Mouse (Mus musculus) fat pad, adult 2 months (tissue): ENCODE results near the gene Tlcd2.

Source experiments
- DNase-seq: peaks from one replicate; pipeline ENCODE4 v3.0.0-alpha.2; 2011; ENCODE audit warnings: low read depth, low spot score; ENCODE audit errors: extremely low read depth

Gene Tlcd2

GRCm38 (mm10) chr11:75460844-75461742, at the start of gene Tlcd2:
Gene Tlcd2 (plus strand): TSS chr11:75461715.
- peak; percentile 100 for DNase-seq

GRCm38 (mm10) chr11:75415096-75415495, 46.4 kb upstream of the Tlcd2 start:
- no peak for DNase-seq

- no peak for DNase-seq
Measured at GRCm38 (mm10) chr11:75415994-75416393, 45.5 kb upstream of the Tlcd2 start.

- DNase-seq = no peak
Measured at GRCm38 (mm10) chr11:75420037-75420436, 41.5 kb upstream of the Tlcd2 start.

- no peak for DNase-seq
Measured at GRCm38 (mm10) chr11:75420810-75421374, 40.6 kb upstream of the Tlcd2 start.

GRCm38 (mm10) chr11:75421375-75422012, 40.0 kb upstream of the Tlcd2 start:
- DNase-seq = no peak

GRCm38 (mm10) chr11:75422013-75422792, 39.3 kb upstream of the Tlcd2 start, which contains the start of gene Serpinf1:
Gene Serpinf1 (minus strand): TSS chr11:75422701.
- DNase-seq = no peak

- DNase-seq = no peak
Measured at GRCm38 (mm10) chr11:75423091-75423490, 38.4 kb upstream of the Tlcd2 start.

- DNase-seq = no peak
Measured at GRCm38 (mm10) chr11:75424033-75424432, 37.5 kb upstream of the Tlcd2 start.

- no peak for DNase-seq
Measured at GRCm38 (mm10) chr11:75424459-75424858, 37.1 kb upstream of the Tlcd2 start.

GRCm38 (mm10) chr11:75429019-75429705, 32.4 kb upstream of the Tlcd2 start:
- DNase-seq = no peak

- DNase-seq = no peak
Measured at GRCm38 (mm10) chr11:75431307-75431706, 30.2 kb upstream of the Tlcd2 start.

GRCm38 (mm10) chr11:75434138-75434537, 27.4 kb upstream of the Tlcd2 start:
- no peak for DNase-seq

GRCm38 (mm10) chr11:75438194-75438593, 23.3 kb upstream of the Tlcd2 start:
- DNase-seq = no peak

- DNase-seq = no peak
Measured at GRCm38 (mm10) chr11:75438804-75439203, 22.7 kb upstream of the Tlcd2 start.

GRCm38 (mm10) chr11:75439363-75439762, 22.2 kb upstream of the Tlcd2 start, which contains the start of gene Serpinf2:
Gene Serpinf2 (minus strand): TSS chr11:75439591.
- no peak for DNase-seq

GRCm38 (mm10) chr11:75439951-75440350, 21.6 kb upstream of the Tlcd2 start:
- no peak for DNase-seq

- DNase-seq = no peak
Measured at GRCm38 (mm10) chr11:75441034-75441433, 20.5 kb upstream of the Tlcd2 start.

GRCm38 (mm10) chr11:75441601-75442000, 19.9 kb upstream of the Tlcd2 start:
- no peak for DNase-seq

GRCm38 (mm10) chr11:75443711-75444110, 17.8 kb upstream of the Tlcd2 start:
- DNase-seq = no peak
